Mouse (Mus musculus) embryo, embryonic 11.5 days (tissue): ENCODE data around the gene Trpc1.

Experiments
- DNase-seq: peaks from one replicate; pipeline ENCODE4 v3.0.0-alpha.2; 2012; ENCODE audit warnings: low read depth, low spot score

Gene Trpc1

DNA sequence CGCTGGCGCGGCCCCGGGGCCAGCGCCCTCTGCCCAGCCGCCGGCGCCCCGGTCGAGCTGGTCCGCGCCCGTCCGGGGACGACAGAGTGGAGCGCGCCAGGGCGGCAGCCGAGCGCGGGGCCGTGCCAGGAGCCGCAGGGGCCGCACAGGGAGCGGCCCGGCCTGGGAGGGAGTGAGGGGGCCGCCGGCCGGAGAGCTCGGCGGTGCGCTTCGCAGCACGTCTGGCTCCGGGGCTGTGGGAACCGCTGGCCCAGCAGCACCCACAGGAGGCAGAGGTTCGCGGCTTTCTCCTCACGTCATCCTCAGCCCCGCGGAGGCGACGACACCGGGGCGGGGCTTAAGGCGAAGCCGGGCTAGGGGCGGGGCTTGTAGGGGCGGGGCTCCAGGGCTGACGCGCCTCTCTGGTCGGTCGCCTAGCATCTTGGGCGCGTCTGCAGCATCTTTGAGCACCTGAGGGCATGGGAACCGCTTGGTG lies at the start of gene Trpc1:
Gene Trpc1, minus strand, starts transcription at position 339 of the 475 bp plus-strand sequence.
- peak; percentile 70 for DNase-seq

DNA sequence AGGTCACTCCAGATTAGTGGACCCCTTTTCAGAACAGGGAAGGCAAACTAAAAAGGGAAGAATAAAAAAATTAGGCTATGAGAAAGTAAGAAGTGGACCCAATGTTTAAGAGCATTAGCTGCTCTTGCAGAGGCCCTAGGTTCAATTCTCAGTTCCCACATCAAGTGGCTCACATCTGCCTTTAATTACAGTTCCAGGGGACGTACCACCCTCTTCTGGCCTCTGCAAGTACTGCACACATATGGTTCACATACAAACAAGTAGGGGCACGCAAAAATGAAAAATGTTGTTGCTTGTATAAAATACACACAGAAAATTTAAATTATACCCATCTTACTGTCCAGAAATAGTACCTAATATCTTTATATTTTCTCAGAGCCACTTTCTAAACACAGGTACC lies 46.1 kb upstream of the Trpc1 start:
- DNase-seq = no peak

DNA sequence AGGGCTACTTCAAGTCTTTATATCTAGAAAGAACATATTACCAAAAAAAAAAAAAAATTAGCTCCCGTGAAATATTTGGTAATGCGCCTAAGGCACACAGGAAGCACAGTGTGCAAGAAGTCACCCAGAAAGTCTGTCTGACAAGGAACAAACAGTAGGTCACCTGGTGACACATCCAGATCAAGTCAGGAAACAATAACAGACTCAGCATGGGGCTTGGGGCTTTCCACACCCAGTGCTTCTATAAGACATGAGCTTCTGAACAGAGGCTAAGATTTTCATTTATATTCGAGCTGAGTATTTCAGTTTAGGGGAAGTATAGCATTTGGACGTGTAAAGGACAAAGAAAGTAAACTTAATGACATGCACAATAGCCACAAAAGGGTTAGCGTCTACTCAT lies 45.7 kb upstream of the Trpc1 start:
- no peak for DNase-seq

DNA sequence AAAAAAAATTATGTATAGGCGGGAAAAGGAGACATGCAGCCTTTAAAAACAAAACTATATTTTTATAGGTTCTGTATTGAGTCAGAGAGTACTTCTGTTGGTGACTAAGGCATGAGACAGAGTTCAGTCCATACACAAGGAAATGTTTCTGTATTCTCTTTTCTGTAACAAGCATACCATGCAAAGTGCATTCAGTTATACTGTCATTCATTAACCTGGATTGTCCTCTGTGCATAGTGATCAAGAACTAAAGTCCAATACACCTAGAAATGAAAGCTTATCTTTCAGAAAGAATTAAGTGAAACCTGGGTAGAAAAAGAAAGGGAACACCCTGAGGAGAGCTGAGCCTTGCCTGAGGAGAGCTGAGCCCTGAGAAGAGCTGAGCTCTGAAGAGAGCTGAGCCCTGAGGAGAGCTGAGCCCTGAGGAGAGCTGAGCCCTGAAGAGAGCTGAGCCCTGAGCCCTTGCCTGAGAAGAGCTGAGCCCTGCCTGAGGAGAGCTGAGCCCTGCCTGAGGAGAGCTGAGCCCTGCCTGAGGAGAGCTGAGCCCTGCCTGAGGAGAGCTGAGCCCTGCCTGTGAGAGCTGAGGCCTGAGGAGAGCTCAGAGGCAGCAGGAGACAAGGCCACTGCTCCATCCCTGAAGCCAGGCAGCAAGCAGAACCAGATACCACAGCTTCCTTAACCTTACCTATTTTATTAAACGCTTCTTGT lies 45.1 kb upstream of the Trpc1 start:
- no peak for DNase-seq

DNA sequence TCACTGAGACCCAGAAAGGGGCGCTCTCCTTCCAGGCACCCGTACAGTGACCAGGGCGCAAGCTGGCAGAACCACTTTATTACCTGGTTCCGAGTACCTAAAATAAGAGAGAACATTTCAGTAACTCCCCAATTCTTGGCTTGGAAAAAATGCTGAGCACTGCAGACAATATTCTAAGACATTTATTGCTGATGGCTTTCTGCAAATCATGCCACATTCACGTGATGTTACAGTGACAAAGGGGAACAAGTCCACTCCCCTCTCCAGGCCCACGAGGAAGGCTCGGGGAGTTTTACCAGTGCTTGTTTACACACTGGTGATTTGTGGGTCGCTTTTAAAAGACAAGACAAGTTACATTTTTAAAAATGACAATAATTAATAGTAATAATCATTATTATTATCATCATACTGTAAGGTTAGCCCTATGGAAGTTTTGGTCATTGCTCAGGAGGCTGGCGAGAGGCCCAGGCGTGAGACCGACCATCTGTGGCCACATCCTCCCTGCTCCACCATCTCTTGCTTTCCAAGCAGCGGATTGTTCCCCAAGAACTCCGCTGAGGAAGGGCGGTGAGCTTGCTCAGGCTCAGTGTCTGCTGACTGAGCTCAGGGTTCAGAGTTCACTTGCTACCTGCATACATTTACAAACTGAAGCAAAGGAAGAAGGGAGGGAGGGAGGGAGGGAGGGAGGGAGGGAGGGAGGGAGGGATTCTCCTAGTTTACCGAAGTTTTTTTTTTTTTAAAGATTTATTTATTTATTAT lies 44.0 kb upstream of the Trpc1 start:
- no peak for DNase-seq

DNA sequence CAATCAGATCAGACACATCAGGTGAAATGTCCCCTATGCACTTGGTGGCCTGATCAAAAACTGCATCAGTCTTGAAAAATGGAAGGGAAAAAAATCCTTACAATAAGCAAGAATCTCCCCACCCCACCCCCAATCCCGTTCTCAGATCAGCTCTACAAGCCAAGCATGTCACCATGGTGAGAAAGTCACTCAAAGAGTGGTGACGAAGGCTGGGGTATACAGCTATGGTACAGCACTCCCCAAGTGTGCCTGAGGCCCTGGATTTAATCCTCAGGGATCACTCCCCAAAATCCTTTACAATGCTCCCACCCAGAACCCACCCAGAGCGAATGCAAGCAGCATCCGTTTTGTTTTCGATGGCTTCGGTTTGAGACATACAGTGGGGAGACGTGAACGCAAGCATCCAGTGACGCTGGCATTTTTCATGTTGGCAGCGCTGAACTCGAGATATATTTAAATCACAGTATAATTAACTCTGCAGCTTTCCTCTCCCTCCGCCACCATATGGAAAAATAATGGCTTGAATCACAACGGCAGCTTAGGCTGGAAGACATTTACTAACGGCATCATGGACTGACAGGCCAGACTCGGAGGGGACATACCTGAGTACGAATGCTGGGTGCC lies 34.8 kb upstream of the Trpc1 start:
- DNase-seq = no peak

DNA sequence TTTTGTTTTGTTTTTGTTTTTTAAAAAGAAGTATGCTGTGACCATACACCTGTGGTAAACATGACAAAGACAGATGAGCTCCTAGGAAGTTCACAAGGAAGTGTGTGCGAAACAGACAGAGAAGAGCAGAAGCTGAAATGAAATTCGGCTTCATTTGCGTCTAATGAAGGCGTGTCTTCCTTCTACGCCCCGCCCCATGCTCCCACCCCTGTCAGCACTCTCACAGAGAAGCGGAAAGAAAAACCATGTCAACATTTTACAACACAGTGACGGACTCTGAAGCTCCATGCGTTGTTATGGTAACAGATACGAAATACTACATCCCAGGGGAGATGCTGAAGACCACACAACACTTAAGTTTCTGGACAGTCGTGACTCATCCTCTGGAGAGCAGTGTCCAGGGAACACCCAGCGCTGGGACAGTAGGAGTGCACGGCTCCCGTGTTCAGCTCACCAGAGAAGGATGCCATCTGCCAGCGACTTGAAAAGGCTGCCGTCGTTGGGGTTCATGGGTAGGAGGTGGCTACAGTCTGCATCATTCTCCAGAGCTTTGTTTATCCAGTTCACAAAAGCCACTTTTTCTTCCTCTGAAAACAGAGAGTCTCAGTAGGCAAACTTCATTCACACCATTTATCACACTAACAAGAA lies 33.6 kb upstream of the Trpc1 start:
- no peak for DNase-seq

DNA sequence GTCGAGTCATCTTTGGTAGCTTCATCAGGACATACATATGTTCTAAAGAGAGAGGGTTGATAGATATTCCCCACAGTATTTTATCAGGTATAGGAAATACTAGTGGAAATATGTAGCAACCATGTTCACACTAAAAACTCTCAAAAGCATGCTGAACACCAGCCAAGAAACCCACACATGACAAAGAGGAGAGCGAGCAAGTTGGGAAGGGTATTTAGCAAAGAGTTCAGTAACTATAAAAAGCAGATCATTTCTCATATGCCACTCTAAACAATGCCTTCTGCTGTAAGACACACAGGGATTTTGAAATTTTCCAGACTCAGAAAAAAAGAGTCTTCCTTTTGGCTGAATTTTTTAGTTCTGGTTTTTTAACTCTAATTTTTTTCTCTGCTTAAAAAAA lies 21.5 kb upstream of the Trpc1 start:
- DNase-seq = no peak

DNA sequence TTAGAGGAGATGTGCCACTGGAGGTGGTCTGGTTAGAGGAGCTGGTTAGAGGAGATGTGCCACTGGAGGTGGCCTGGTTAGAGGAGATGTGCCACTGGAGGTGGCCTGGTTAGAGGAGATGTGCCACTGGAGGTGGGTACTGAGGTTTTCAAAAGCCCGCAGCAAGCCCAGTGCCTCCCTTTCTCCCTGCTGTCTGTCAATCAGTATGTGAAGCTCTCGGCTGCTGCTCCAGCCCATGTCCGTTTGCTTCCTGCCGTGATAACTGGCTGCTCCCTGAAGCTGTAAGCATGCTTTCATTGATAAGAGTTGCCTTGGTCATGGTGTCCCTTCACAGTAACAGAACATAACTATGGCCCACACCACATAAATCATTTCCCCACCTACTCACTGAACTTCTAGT lies 13.0 kb upstream of the Trpc1 start:
- DNase-seq = no peak

DNA sequence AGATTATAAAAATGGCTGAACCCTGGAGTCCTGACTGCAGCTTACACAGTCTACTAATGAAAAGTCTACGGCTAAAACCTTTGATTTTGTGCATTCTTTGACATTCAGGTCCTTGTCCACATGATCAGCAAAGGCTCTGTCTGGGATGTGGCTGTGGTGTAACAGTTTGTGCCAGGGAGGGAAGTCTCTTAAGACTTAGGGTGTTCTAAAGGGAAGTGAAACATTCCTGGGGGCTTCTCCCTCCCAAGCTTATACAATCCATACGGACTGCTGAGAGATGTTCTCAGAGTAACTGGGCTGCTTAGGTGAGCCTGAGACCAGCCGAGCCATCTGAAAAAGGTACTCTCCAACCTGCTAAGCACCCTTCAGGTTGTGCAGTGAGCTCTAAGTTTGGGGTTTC lies 12.1 kb upstream of the Trpc1 start:
- DNase-seq = no peak

DNA sequence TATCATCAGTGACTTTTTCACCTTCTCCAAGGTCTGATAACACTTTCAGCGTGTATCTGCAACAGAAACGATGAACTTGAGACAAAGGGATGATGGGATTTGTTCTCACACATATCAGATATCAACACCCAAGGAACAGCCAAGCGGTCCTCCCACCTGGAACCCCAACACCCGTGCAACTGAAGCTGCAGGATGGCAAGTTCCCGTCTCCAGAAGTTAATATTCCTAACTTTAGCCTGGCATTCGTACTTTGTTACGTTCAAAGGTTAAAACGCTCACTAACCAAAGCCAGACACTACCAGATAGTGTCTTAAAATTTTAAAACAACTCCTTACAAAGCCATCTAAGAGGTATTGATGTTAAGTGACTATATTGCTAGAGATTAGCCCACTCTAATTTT lies 11.2 kb upstream of the Trpc1 start:
- no peak for DNase-seq

DNA sequence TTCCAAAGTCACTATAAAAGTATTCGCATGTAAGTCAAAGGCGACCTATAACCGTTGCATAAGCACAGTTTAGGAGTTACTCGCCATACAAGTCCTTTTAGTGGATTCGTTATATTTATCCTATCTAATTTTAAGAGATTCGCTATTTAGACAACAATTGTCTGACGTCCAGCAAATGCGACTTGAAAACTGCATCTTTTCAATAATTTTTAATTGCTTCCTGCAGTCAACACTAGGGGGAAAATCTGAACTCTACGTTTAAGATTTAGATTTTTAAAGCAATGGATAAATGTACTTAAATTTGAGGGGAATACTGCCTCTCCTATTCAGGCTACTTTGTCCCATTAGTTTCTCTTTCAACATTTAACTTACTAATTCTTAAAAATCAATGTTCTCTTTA lies 571 bp upstream of the Trpc1 start:
- no peak for DNase-seq

DNA sequence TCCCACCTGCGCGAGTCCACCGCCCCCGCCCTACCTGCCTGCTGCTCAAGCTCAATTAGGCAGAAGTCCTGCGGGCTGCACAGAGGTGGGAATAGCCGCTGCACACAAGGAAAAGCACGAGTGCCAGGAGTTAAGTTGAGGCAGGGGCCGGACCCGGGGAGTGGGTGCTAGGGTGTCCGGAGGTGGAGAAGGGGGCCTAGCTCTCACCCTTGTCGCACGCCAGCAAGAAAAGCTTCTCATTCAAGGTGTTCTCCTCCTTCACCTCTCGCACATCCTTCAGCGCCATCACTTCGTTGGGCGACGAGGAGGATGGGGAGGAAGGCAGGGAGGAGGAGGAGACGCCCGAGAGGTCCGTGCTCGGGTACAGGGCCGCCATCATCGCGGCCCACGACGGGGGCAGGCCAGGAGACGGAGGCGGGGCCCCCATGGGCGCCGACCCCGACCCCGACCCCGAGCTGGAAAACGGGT lies 680 bp downstream of the Trpc1 start:
- no peak for DNase-seq

DNA sequence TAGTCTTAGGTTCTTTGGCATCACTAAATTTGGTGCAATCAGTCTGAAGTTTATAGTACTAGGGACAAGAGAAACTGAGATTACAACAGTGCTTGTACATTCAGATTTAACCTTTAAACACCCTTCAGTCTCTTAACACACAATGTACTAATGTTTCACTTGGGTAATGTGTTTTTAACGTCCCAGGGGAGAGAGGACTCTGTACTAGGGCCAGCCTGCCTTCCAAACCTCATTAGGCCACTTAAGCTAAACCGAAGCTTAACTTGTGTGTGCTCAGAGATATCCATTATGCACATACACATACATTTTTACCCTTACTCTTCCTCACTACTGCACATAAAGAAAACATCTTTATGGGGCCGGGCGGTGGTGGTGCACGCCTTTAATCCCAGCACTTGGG lies 2.9 kb downstream of the Trpc1 start:
- DNase-seq = no peak

DNA sequence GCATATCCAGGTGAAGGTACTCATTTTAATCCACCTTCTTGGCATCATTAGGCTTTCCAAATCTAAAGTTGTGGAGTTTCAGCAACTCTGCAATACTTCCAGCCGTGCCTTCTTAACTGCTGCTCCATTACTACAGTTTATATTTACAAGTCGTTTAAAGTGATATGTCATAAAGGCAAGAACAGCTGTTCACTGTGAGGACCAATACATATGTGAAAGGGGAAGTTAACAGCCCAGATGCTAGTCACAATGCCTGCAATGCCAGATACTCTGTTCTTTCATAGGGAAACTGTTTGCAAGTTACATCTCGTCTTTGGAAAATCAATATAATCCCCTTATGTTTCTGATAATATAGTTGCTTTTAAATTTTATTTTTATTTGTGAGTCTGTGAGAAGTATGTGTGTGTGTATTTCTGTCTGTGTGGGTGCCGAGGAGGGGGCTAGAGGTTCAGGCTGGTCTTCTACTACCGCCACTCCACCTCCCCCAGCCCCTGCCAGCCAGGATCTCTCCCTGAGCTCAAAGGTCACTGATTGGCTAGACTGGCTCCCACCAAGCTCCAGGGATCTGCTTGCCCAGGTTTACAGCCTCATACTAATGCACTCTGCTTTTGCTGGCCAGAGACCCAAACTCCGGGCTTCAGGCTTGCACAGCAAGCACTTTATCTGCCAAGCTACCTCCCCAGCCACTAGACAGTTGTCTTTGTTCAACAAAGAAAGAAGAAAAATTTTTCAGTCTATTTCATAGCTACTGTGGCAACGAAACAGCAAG lies 5.1 kb downstream of the Trpc1 start:
- no peak for DNase-seq

DNA sequence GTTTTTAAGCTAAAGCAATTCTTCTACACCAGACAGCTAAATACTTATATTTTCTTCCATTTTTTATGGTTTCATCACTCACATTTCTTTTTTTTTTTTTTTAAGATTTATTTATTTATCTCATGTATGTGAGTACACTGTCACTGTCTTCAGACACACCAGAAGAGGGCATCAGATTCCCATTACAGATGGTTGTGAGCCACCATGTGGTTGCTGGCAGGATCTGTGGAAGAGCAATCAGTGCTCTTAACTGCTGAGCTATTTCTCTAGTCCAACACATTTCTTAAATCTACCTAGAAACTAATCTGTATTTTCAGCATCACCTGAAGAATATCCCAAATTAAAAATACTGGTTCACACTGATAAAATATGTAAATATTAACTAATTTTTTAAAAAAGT lies 13.9 kb downstream of the Trpc1 start:
- DNase-seq = no peak

DNA sequence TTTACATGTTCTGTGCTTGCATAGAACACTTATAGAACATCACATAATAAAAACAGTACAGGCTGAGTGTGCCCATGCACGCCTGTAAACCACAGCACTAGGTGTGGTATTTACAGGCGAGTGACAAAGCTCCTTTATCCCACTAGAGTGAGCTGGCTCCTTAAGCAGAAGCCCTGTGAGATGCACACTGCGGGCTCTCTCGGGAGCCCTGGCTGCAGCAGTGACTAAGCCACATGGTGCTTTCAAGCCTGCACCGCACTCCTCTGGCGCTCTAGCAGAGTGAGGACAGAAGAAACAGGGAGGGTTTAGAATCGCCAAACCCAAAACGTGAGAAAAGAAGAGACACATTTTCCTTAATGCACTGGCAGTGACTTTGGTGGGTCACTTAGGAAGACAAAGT lies 37.6 kb downstream of the Trpc1 start:
- DNase-seq = no peak

DNA sequence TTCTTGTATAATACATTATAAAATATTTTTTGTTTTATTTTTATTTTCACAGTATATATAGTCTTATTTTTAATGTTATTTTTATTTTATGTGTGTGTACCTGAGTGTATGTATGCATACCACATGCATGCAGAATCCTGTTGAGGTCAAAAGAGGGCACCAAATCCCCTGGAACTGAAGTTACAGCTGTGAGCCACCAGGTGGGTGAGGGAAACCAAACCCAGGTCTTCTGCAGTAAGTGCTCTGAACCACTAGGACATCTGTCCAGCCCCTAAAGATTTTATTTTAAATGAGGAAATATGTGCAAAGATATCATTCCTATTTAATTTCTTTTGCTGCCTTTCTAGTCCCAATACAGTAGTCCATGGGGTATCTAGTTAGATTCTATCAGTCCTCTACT lies 41.2 kb downstream of the Trpc1 start:
- DNase-seq = no peak

DNA sequence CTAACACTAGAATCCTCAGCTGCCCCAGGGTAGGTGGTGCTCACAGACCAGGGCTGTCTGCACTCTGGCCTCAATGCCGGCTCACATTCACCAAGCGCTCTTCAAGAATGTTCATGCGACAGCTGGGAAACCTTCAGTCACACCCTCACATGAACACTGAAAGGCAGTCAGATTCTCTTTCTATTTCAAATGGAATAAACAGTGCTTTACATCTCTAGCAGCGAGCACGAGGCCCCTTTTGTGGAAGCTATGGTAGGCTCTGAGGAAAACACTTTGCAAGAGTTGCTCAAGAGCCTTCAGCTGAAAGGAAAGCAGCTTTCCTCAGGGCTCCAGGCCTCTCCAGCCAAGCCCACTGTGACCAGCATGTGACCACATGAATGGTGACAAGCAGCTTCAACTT lies 44.8 kb downstream of the Trpc1 start:
- no peak for DNase-seq

DNA sequence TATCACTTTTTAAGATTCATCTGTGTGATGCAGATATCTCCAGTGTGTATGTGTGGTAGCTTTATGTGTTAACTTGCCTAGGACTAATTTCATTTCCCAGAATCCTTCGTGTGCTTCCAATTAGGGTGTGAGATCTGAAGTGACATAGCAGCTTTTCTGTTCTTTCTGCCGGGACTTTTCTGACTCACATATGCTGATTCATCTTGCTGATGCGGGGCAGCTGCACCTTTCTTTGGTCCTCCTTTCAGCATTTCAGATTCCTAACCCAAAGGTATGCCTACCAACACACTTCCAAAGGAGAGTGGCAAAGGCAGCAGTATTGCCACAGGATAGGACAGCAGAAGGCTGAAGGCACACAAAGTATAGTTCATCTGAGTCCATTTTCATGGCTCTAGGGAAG lies 46.1 kb downstream of the Trpc1 start:
- DNase-seq = no peak

DNA sequence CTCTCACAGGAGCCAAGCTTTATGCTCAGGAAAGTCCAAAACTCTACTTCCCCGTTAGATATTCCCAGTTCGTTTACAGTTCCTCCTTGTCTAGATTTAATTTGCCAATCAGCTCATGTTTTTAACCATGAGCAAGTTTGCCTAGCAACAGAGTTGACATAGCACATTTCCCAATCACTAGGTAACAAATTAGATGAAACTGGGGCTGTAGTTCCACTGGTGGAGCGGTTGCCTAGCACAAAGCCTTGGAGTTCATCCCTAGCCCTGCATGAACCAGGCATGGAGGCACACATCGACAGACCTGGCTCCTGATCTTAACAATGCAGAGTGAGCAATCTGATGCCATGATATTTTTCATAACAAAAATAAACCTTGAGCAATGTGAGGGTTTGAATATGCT lies 50.9 kb downstream of the Trpc1 start:
- DNase-seq = no peak

DNA sequence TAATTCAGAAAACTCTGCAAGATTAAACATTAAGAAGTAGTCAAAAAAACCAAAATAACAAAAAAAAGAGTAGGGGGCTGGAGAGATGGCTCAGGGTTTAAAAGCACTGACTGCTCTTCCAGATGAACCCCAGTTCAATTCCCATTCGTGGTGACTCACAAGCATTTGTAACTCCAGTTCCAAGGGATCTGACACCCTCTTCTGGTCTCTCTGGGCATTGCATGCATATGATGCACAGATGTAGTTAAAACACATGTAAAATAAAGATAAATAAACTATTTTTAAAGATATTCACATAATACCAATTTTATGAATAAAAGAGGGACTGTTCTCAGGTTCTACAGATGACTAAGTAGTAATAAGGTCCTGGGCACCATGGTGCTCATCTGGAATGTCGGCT lies 52.4 kb downstream of the Trpc1 start:
- no peak for DNase-seq
